Mouse (Mus musculus): ENCODE results near the gene Ide.

Gene Ide

GRCm38 (mm10) chr19:37265333-37266103 is 72.1 kb downstream of the Ide start:
- peak; percentile 66 for DNase-seq (ENCODE audit: low read depth)

GRCm38 (mm10) chr19:37263943-37264897 is 73.4 kb downstream of the Ide start:
- no peak for DNase-seq (ENCODE audit: low read depth)

GRCm38 (mm10) chr19:37263566-37263942 is 74.1 kb downstream of the Ide start:
- DNase-seq (ENCODE audit: low read depth) = no peak

GRCm38 (mm10) chr19:37262389-37262788 is 75.3 kb downstream of the Ide start:
- no peak for DNase-seq (ENCODE audit: low read depth)

GRCm38 (mm10) chr19:37255321-37255720 is 82.3 kb downstream of the Ide start:
- no peak for DNase-seq (ENCODE audit: low read depth)

- DNase-seq (ENCODE audit: low read depth) = no peak
Measured at GRCm38 (mm10) chr19:37252104-37252503, 85.5 kb downstream of the Ide start.

GRCm38 (mm10) chr19:37248199-37248598 is 89.5 kb downstream of the Ide start:
- no peak for DNase-seq (ENCODE audit: low read depth)

GRCm38 (mm10) chr19:37246859-37247258 is 90.8 kb downstream of the Ide start:
- no peak for DNase-seq (ENCODE audit: low read depth)

- no peak for DNase-seq (ENCODE audit: low read depth)
Measured at GRCm38 (mm10) chr19:37242707-37243106, 94.9 kb downstream of the Ide start.

GRCm38 (mm10) chr19:37241201-37241600 is 96.5 kb downstream of the Ide start:
- DNase-seq (ENCODE audit: low read depth) = no peak

- peak; percentile 77 for DNase-seq (ENCODE audit: low read depth)
Measured at GRCm38 (mm10) chr19:37239096-37239495, 98.6 kb downstream of the Ide start.

- no peak for DNase-seq (ENCODE audit: low read depth)
Measured at GRCm38 (mm10) chr19:37238651-37239050, 99.0 kb downstream of the Ide start.

GRCm38 (mm10) chr19:37237712-37238437 is 99.8 kb downstream of the Ide start:
- peak; percentile 81 for DNase-seq (ENCODE audit: low read depth)

- no peak for DNase-seq (ENCODE audit: low read depth)
Measured at GRCm38 (mm10) chr19:37237306-37237705, 100.3 kb downstream of the Ide start.

GRCm38 (mm10) chr19:37235818-37236217 is 101.8 kb downstream of the Ide start:
- no peak for DNase-seq (ENCODE audit: low read depth)

- no peak for DNase-seq (ENCODE audit: low read depth)
Measured at GRCm38 (mm10) chr19:37233561-37234539, 103.8 kb downstream of the Ide start.

- peak; percentile 76 for DNase-seq (ENCODE audit: low read depth)
Measured at GRCm38 (mm10) chr19:37232598-37232997, 105.1 kb downstream of the Ide start.

- DNase-seq (ENCODE audit: low read depth) = no peak
Measured at GRCm38 (mm10) chr19:37225197-37225862, 112.3 kb downstream of the Ide start.

Measured in c-Kit-positive CD71-positive TER-119-negative erythroid progenitor cells, embryonic 14.5 days (primary cell).